Mouse (Mus musculus) liver, embryonic 14.5 days (tissue): Measurements from ENCODE around the gene Fam229b.

ENCODE experiments used
- CTCF ChIP-seq: IDR thresholded peaks from 2 replicates; pipeline ENCODE4 v1.5.1; 2016; ENCODE audit warnings: antibody characterized with exemption, low read depth, control low read depth
- EP300 ChIP-seq: IDR thresholded peaks from 2 replicates; pipeline ENCODE4 v1.6.1; 2016; ENCODE audit warnings: antibody characterized with exemption, low read depth

DNA sequence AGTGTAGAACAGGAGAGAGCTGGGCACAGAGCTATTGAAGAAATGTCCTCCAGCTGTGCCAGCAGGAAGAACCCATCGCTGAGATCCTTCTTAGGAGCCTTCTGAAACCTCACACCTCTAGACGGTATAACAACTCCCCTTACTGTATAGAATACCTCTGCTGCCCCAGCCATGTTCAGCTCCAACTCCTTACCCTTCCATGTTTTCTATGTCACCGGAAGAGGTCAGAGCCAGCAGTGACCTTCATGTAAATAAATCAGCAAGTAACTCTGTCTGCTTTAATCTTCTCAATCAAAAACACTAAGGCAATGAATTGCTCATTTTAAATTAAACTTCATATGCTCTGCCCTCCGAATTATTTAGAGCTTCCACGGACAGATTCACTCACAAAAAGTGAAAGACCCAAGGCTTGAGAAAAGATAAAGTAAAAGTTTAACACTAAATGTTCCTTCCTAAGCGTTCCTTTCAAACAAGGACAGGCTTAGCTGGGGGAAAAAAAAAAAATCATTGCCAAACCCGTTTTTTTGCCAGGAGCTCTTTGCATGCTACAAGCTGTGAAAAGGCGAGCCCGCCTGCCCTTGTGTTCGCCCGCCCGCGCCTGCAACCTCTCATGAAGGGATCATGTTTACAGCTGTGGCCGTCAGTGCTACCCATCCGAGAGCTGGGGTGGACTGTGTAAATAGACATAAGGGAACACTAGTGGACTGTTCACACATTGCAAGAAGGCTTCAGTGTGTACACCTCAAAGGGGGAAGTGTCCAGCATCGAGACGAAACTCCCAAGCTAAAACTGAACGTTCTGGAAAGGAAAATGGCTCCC is 29.2 kb upstream of the Fam229b start:
- TF ChIP-seq CTCF (0 out of 2 replicates have a peak, but pooled peaks have one; percentile 7), EP300 (no peak)
